Mouse (Mus musculus): ENCODE data around the gene Slc8a3.
A peak's percentile ranks its signal among the peaks of the same experiment; 100 is the strongest.

GRCm38 (mm10) chr12:81160831-81161230 is 172.1 kb downstream of the Slc8a3 start:
- peak; percentile 68 for TF ChIP-seq CTCF (IDR thresholded peaks at IDR 0.05; ENCODE audit: low read depth, low read length)
- no peak for TF ChIP-seq POLR2A (IDR thresholded peaks at IDR 0.05; ENCODE audit: extremely low read depth, insufficient read depth, low read length)
